Mouse (Mus musculus): ENCODE results near the gene Mdp1.

Mdp1 gene

DNA sequence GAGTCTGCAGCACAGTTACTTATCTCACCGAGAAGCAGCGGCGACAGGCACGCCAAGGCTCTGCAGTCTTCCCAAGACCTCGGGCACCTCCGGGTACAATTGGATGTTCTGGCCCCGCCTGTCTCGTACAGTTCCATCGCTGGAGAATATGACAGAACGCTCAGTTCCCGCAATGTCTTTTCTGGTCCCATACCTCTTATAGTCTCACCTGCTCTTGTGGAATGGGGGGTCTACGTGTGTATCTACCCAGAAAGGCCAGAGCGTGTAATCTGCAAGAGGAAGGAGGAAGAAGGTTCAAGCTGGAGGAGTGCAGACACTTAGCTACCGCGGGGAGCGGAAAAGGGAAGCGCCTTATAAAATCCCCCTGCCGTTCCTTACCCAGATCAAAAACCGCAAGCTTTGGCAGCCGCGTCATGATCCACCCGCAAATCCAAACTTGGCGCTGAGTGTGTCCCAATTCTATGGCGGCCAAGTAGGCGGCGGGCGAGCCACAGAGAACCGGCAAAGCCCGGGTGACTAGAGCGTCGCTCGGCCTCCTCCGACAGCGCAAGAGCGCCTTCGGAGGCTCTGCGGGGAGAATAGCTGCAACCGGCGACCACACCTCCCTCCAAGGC lies at the start of gene Mdp1:
TSS of gene Mdp1 (minus strand) at position 549 of the 614 bp plus-strand sequence.
- peak; percentile 71 for DNase-seq

DNA sequence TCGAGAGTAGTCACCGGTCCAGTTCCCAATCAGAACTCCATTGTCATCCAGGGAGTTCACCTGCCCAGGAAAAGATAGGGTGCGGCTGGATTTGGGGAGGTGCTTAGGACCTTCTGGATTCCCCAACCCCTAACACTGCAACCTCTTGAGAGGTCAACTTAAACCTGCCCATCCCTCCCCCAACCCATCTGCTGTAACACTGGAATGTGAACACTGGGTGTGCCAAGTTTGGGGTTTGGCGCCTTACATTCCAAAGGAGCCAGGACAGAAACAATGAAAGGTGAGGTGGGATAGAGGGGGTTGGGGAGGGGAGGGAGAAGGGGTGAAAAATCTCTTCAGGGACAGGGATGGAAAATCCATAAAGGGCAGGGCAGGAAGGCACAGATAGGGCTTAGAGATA lies 49.2 kb upstream of the Mdp1 start:
- DNase-seq = no peak

DNA sequence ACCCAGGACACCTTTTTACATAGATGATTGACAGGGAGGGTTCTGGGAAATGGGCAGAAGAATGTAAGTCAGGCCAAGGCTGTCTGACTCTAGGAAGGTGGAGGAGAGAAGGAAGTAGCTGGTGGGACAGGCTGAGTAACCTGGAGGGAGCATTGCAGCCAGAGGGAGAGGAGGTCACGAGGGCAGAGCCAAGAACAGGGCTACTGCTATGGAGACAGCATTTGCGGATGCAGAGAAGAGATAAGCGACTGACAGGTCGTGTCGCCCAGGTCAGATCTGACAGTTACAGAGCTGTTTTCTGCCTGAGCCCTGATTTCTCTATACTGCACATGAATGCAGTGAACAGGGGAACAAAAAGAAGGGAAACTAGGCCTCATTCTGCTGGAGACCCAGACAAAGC lies 47.1 kb upstream of the Mdp1 start:
- no peak for DNase-seq

- DNase-seq = no peak
Measured at GRCm38 (mm10) chr14:55706051-55706600, 45.8 kb upstream of the Mdp1 start.

- DNase-seq = no peak
Measured at GRCm38 (mm10) chr14:55702761-55703160, 42.5 kb upstream of the Mdp1 start.

GRCm38 (mm10) chr14:55701131-55701530 lies 40.8 kb upstream of the Mdp1 start:
- DNase-seq = no peak

GRCm38 (mm10) chr14:55697226-55697625 lies 36.9 kb upstream of the Mdp1 start:
- no peak for DNase-seq

- no peak for DNase-seq
Measured at GRCm38 (mm10) chr14:55689433-55689832, 29.1 kb upstream of the Mdp1 start.

DNA sequence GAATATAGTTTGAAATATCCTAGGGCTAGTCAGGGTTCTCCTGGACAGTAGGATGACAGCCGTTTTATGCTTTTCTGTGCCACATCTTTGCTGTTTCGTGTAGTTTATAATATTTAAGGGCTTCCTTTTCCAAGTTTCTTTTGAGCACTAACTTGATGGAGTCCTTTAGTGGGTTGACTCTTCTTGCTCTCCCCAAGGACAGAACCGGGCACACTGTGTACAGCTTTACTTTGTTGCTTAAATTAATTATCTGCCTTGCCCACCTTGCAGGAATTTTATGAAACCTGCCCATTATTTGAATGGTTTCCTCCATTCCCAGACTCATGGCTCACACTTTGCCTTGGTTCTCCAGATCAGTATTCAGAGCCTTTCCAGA lies 21.8 kb upstream of the Mdp1 start:
- DNase-seq = no peak

- peak; percentile 94 for DNase-seq
Measured at GRCm38 (mm10) chr14:55681160-55682117, 21.1 kb upstream of the Mdp1 start, which contains the start of gene Tinf2. Tinf2 (minus strand) TSS chr14:55681820.

DNA sequence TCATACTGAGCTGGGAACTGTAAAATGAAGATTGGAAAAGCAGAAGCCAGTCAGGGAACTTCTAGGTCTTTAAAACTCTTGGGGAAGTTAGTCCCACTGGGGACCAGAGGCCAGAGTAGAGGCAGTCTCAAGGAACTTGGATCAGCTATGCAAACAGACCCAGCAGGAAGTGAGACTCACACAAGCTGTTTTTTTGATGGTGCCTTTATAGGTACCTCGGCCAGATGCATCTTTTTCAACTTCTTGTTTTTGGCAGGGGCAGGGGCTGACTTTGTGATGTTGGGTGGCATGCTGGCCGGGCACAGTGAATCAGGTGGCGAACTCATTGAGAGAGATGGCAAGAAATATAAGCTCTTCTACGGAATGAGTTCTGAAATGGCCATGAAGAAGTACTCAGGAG lies 17.3 kb upstream of the Mdp1 start:
- no peak for DNase-seq

GRCm38 (mm10) chr14:55672741-55673060 lies 12.4 kb upstream of the Mdp1 start:
- DNase-seq = no peak

DNA sequence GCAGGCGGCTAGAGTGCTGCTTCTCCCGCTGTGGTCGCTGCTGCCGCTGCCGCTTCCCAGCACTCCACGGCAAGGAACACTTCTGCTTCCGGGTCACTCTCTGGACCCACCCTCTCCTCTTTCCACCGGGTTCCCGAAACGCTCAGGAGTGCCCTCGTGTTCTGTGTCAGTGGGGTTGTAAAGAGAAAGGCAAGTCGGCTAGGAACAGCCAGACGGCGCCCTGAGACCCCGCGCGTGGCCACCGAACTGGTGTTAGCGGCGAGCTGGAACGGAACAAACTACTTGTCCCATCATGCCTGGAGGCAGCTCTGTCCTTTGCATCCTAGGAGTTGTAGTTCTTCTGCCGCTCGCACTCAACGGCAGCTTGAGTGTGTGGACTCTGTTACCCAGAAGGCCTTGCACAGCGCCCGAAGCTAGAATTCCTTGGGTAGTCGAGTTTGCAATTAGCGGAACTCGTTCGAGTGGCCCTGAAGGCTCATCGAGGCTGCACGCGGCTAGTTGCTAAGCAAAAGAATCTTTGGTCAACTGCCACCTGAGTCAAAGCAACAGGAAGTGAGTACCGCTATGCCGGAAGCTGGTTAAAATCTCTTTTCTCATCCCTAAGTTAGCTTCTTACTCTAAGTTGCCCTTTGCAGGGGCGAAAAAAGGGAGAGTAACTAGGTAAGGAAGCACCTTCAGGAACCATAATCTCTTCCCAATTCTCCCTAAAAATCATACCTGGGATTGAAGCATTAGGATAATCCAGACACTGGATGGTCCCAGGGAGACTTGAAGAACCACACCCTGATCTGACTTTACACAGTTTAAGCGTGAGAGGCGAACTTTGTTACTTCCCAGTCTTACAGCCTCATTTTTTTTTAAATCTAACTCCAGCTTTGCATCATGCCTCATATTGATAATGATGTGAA lies 11.8 kb upstream of the Mdp1 start, which contains the start of the genes Gmpr2 and Nedd8:
TSS of gene Gmpr2 (plus strand) at position 109 of the 908 bp plus-strand sequence.
TSS of gene Nedd8 (minus strand) at position 292 of the 908 bp plus-strand sequence.
- DNase-seq = peak; percentile 97

- no peak for DNase-seq
Measured at GRCm38 (mm10) chr14:55671486-55671832, 11.2 kb upstream of the Mdp1 start.

DNA sequence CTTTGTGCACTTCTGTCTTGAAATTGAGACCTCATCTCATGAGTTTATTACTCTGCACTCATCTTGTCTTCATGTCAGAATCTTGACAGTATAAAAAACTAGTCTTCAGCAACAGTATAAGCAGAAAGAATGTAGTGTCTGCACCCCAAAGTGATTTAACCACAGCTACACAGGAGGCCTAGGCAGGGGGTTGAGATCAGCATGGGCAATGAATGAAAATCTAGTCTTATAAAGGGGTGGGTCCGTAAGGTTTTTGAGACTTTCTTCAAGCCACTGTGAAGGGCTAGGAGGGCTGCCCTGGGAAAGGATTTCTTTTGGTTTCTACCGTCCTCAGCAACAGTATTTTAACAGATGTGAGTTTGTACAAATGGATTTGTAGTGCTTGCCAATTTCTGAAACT lies 328 bp upstream of the Mdp1 start:
- no peak for DNase-seq

- DNase-seq = peak; percentile 73
Measured at GRCm38 (mm10) chr14:55658011-55658410, 2.3 kb downstream of the Mdp1 start.

GRCm38 (mm10) chr14:55656935-55657334 lies 3.4 kb downstream of the Mdp1 start:
- DNase-seq = no peak

GRCm38 (mm10) chr14:55651528-55651927 lies 8.8 kb downstream of the Mdp1 start:
- no peak for DNase-seq

DNA sequence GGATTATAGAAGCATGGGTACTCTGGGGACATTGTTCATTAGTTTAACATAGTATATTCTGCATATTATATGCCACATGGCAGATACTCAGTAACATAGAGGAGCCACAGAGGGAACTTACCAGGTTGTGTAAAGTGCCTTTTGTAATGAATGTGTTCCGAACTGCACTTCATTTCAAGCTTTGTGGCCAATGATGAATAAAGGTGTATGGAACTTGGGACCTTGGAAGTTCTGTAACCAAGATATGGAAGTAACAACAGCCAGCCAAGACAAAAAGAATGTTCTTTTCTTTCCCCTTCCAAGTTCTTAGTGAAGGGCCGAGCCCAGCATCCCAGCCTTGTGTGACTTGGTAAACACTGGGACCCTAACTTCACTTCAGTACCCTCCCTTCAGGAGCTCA lies 10.4 kb downstream of the Mdp1 start, which contains the start of gene Tssk4:
TSS of gene Tssk4 (plus strand) at position 301 of the 400 bp plus-strand sequence.
- no peak for DNase-seq

- no peak for DNase-seq
Measured at GRCm38 (mm10) chr14:55644261-55644888, 15.9 kb downstream of the Mdp1 start.

DNA sequence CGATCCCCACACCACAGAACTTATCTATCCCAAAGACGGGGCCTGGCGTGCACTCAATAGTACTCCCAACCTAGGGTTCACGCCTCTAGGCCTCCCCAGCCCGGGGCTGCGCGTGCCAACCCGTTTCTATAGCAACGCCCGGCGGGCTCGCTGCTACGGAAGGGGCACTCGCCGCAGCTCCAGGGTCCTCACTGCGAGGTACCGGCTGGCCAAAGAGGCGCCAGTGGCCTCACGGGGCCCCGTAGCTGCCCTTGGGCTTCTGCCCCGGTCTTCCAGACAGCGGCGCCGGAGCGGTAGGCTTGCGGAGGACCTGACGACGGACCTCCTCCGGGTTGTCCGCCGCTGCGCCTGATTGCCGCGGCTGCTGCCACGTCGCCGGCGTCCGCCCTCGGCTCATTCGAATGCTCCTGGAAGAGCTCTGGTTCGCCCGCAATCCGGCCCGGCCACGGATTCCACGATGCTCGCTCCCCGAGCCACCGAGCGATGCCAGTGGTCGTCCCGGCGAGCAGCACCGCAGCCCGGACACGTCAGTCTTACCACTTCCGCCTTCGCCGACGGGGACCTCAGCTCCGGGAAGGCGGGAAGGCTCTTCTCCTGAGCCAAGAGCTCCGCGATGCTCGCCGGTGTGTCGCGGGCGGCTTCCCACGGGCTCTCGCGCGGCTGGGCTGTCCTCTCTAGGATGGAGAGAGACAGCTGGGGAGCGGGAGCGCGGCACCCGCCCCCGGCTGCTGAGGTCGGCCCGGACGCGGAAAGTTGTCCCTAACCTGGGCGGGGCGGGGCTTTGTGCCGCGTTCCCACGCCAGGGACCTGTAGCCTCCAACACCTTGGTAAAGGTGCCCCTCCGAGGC lies 17.0 kb downstream of the Mdp1 start, which contains the start of gene Tm9sf1:
TSS of gene Tm9sf1 (minus strand) at position 747 of the 848 bp plus-strand sequence.
- peak; percentile 89 for DNase-seq
